Comparison of ENCODE assay signal across 8 mouse cellular contexts in the genomic region with DNA sequence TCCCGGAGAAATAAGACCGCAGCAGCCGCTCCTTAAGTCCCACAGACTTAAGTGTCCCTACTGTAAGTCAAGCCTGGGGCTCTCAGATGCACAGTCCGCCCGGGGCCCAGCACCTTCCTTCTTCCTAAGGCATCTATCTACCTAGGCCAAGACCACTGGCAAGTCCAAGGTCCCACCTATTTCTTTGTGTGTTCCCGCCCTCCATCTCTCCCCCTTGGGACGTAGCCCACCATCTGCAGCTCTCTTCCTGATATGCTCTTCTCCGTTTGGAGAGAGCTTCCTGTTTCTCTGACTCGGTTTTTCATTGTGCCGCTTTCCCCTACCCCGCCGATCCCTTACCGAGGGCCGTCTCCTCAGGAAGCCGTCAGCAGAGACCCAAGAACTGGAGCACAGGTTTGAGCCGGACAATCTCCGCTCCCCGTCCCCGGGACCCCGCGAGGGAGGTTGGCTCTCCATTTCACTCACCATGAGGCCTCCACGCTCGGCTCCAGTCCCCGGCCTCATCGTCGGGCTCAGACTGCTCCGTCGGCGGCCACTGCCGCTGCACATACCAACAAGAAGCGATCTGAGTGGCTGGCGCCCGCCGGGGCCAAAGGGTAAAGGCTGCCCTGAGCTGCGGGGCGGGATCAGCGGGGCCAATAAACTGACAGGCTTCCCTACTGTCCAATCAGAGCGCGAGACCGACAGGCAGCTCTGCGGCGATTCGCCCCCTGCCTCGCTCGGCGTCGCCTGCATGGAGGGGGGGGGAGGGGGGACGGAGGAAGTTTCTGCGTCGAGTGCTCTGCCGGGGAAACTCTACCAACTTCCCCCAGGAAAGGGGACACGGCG. TPM values are rescaled to one million over a fixed set of nuclear protein-coding genes. Genes with fewer than 3 reads are reported as not detected.
DNase-seq lines count a peak whose midpoint lies in the region; ATAC-seq lines count a peak whose summit lies in the region.

A gene (minus strand): TSS at position 601 of the 828 bp plus-strand sequence.

- H3K36me3 ChIP-seq in hindbrain, embryonic 12.5 days, result peaks cover 9% of the 10 kb centered on the region

- H3K4me2 ChIP-seq in hindbrain, embryonic 12.5 days (replicated peaks), result peak within 1 kb of the TSS; percentile 76

- H3K4me1 ChIP-seq in hindbrain, embryonic 12.5 days, result peaks cover 16% of the 10 kb centered on the region

- H3K27me3 ChIP-seq in hindbrain, embryonic 12.5 days, result no peaks in the 10 kb centered on the region

- H3K4me3 ChIP-seq in hindbrain, embryonic 12.5 days, result peak within 1 kb of the TSS; percentile 76

- no peaks in the 10 kb centered on the region for H3K9me3 ChIP-seq in hindbrain, embryonic 12.5 days (replicated peaks)

- peak within 1 kb of the TSS; percentile 97 for H3K27ac ChIP-seq in hindbrain, embryonic 12.5 days

- DNase-seq in NIH3T3 (ENCODE audit: low read depth), result peak; percentile 99
- peak; percentile 100 for DNase-seq in cerebellum, postnatal 10 days
- peak; percentile 99 to 100 for DNase-seq in frontal cortex, postnatal 10 days (ENCODE audit: low spot score in 2 of 2)
- DNase-seq in layer of hippocampus, postnatal 14 days (ENCODE audit: low spot score in 2 of 2), result peak; percentile 99
- peak; percentile 100 for DNase-seq in lung, postnatal 14 days
- DNase-seq in retina, adult 2 months (ENCODE audit: low read depth, low spot score), result peak; percentile 99
- DNase-seq in thymus, postnatal 36 days, result peak; percentile 99 to 100

- peak within 1 kb of the TSS; percentile 87 for H3K9ac ChIP-seq in hindbrain, embryonic 12.5 days

- ATAC-seq in hindbrain, embryonic 12.5 days (ENCODE audit: low FRiP score), result peak; percentile 98

- WGBS in hindbrain, embryonic 12.5 days, result 1% methylated on average over 51 of the region's 53 CpGs

RNA-seq across cellular contexts. Expression of the gene that starts here (rescaled TPM):
- polyA plus RNA-seq in hindbrain, embryonic 12.5 days (2016; fragmentation: Nextera tagmentation; extraction: Ambion mirVana), result 148 and 149 TPM in 2 replicates
- total RNA-seq in layer of hippocampus, postnatal 14 days (2021), result 10 to 100 TPM; 48.5 to 49.4 TPM

Comparison
In these comparisons a context has a peak if more than half of its experiments do, and no peak if none do; other contexts are left out.
1. Peak in every context shown above with its lines: DNase-seq, ATAC-seq, H3K4me3 ChIP-seq and H3K27ac ChIP-seq.